Mouse (Mus musculus) spleen, adult 12 weeks (tissue): ENCODE measurements around the gene Sparcl1.

Experiments used
- DNase-seq: peaks from one replicate; pipeline ENCODE4 v3.0.0; 2022; ENCODE audit warnings: low spot score

The Sparcl1 gene

GRCm38 (mm10) chr5:104113491-104114172, at the start of gene Sparcl1:
Gene Sparcl1, minus strand, starts transcription at chr5:104113733.
- no peak for DNase-seq

- no peak for DNase-seq
These were observed 47.9 kb upstream of the Sparcl1 start for GRCm38 (mm10) chr5:104161390-104161789.

GRCm38 (mm10) chr5:104160581-104160980, 47.0 kb upstream of the Sparcl1 start:
- DNase-seq, result no peak

- DNase-seq, result no peak
These were observed 45.0 kb upstream of the Sparcl1 start for GRCm38 (mm10) chr5:104158332-104159052.

GRCm38 (mm10) chr5:104157701-104158100, 44.2 kb upstream of the Sparcl1 start:
- no peak for DNase-seq

GRCm38 (mm10) chr5:104150196-104150595, 36.7 kb upstream of the Sparcl1 start:
- no peak for DNase-seq

- DNase-seq, result no peak
These were observed 35.8 kb upstream of the Sparcl1 start for GRCm38 (mm10) chr5:104149349-104149748.

- no peak for DNase-seq
These were observed 30.5 kb upstream of the Sparcl1 start for GRCm38 (mm10) chr5:104144057-104144456.

- DNase-seq, result no peak
These were observed 27.5 kb upstream of the Sparcl1 start for GRCm38 (mm10) chr5:104141067-104141466.

- DNase-seq, result no peak
These were observed 24.5 kb upstream of the Sparcl1 start for GRCm38 (mm10) chr5:104137920-104138541.

- no peak for DNase-seq
These were observed 20.2 kb upstream of the Sparcl1 start for GRCm38 (mm10) chr5:104133752-104134151.

GRCm38 (mm10) chr5:104131544-104131943, 18.0 kb upstream of the Sparcl1 start:
- no peak for DNase-seq

- DNase-seq, result no peak
These were observed 17.4 kb upstream of the Sparcl1 start for GRCm38 (mm10) chr5:104130891-104131290.

- DNase-seq, result no peak
These were observed 14.9 kb upstream of the Sparcl1 start for GRCm38 (mm10) chr5:104128281-104129031.

- no peak for DNase-seq
These were observed 13.8 kb upstream of the Sparcl1 start for GRCm38 (mm10) chr5:104127351-104127750.

GRCm38 (mm10) chr5:104126561-104127320, 13.2 kb upstream of the Sparcl1 start:
- no peak for DNase-seq

GRCm38 (mm10) chr5:104124016-104124658, 10.6 kb upstream of the Sparcl1 start:
- DNase-seq, result no peak

- no peak for DNase-seq
These were observed 2.4 kb upstream of the Sparcl1 start for GRCm38 (mm10) chr5:104115890-104116289.

- no peak for DNase-seq
These were observed 1.6 kb upstream of the Sparcl1 start for GRCm38 (mm10) chr5:104115118-104115517.

- no peak for DNase-seq
These were observed 1.0 kb downstream of the Sparcl1 start for GRCm38 (mm10) chr5:104112511-104112910.

GRCm38 (mm10) chr5:104112016-104112415, 1.5 kb downstream of the Sparcl1 start:
- DNase-seq, result no peak
